9 mouse cellular contexts compared by ENCODE assay signal in genomic region chr2:158317026-158317425, GRCm38 (mm10). TPM values are rescaled to one million over a fixed set of nuclear protein-coding genes. Genes with fewer than 3 reads are reported as not detected.
DNase-seq lines count a peak whose midpoint lies in the region; TF ChIP-seq lines count a peak whose summit lies in the region.
"Had no signal": no experiment of that assay in that cellular context is flagged by ENCODE, and none has a peak within 500 bp of the region (broad histone marks: within the 10 kb centered on the region; RNA-seq: fewer than 3 reads in every experiment).

No protein-coding gene starts in this region.

- TF ChIP-seq CTCF in lung, adult 2 months (IDR thresholded peaks at IDR 0.05; ENCODE audit: insufficient read depth, low read length) = peak; percentile 48

- intact Hi-C loops in gastrocnemius, postnatal 36 days (cut with DNase I) = no loop called here

- peak; percentile 37 to 71 for DNase-seq in urinary bladder, postnatal 4 days (ENCODE audit: low spot score in 2 of 2)
- no peak for DNase-seq in urinary bladder, adult 2 months (ENCODE audit: low spot score)
- peak; percentile 34 for DNase-seq in c-Kit-positive CD71-positive TER-119-positive erythroid progenitor cells, embryonic 14.5 days (ENCODE audit: low spot score)
- peak; percentile 29 to 36 for DNase-seq in gastrocnemius, postnatal 36 days
- DNase-seq in kidney, postnatal 4 days = peak; percentile 84 to 87
- DNase-seq in lung, adult 2 months = peak; percentile 26
- DNase-seq in ovary, adult 18-20 months (ENCODE audit: low spot score) = peak; percentile 29
- peak; percentile 12 for DNase-seq in yolk sac, embryonic 10.5 days (ENCODE audit: low spot score)

- H3K4me1 ChIP-seq in lung, adult 2 months (ENCODE audit: control insufficient read depth, insufficient read depth, low read length) = no peaks in the 10 kb centered on the region

- no peak overlapping the region for H3K4me3 ChIP-seq in lung, adult 2 months (replicated peaks; ENCODE audit: extremely low read depth, low read depth, low read length)

- TF ChIP-seq POLR2A in lung, adult 2 months (IDR thresholded peaks at IDR 0.05; ENCODE audit: borderline replicate concordance, extremely low read depth, low read depth, low read length) = no peak

- 32% methylated on average over 5 of the region's 5 CpGs for WGBS in lung, adult 2 months

RNA-seq across cellular contexts. Expression of gene Lbp, which starts 10.7 kb away (rescaled TPM):
- polyA plus RNA-seq in urinary bladder, adult 2 months (2012; rRNA removed) = 107 and 122 TPM in 2 replicates
- 1 to 10 TPM; 4.9 to 8.2 TPM for total RNA-seq in gastrocnemius, postnatal 36 days (2021)
- 95.4 and 110 TPM in 2 replicates for polyA plus RNA-seq in lung, adult 2 months (2012; rRNA removed)

RNA-seq across cellular contexts. Expression of gene Snhg11, which starts 58.4 kb away (rescaled TPM):
- polyA plus RNA-seq in urinary bladder, adult 2 months (2012; rRNA removed) = 42.5 and 79.4 TPM in 2 replicates
- total RNA-seq in gastrocnemius, postnatal 36 days (2021) = under 1 TPM in 1 of 2 experiments, not detected in 1; 0.05 TPM
- 10.6 and 12.7 TPM in 2 replicates for polyA plus RNA-seq in lung, adult 2 months (2012; rRNA removed)

RNA-seq across cellular contexts. Expression of gene Bpi, which starts 59.1 kb away (rescaled TPM):
- not detected in 2 replicates for polyA plus RNA-seq in urinary bladder, adult 2 months (2012; rRNA removed)
- not detected for total RNA-seq in gastrocnemius, postnatal 36 days (2021)
- not detected in 2 replicates for polyA plus RNA-seq in lung, adult 2 months (2012; rRNA removed)
- total RNA-seq: gastrocnemius, adult 8-10 months had no signal
